Mouse (Mus musculus) CD4-positive, CD25-positive, alpha-beta regulatory T cell, adult 2 months (primary cell): ENCODE results near the gene Fa2h.

Experiments
- DNase-seq: peaks from one replicate; pipeline ENCODE4 v3.0.0-alpha.2; 2012; ENCODE audit warnings: low read depth, low spot score

Gene Fa2h

DNA sequence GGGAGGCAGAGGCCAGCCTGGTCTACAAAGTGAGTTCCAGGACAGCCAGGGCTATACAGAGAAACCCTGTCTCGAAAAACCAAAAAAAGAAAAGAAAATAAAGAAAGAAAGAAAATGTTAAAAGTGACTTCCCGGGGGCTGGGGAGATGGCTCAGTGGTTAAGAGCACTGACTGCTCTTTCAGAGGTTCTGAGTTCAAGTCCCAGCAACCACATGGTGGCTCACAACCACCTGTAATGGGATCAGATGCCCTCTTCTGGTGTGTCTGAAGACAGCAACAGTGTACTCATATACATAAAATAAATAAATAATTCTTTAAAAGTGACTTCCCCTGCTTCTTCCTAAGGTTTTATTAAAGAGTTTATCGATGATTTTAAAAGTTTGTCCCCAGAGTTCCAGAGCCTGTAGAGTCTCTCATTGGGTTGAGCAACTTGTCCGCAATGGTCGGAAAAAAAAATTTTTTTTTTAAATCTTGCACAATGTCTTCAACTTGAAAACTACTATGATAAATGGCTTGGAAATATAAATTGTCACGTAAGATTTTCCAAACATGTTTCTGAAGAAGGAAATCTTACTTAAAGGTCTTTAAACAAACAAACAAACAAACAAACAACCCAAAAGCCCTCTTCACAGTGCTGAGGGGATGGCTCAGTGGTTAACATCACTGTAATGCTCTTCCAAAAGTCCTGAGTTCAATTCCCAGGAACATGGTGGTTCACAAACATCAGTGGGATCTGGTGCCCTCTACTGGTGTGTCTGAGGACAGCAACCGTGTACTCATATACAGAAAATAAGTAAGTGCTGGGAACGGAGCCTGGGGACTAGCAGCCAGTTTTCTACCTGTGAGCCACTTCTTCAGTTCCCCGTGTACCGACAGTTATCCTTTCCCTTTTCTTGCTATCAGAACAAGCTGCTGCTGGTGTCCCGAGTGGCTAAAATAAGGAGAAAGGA, 92.8 kb downstream of the Fa2h start:
- DNase-seq = peak; percentile 49

DNA sequence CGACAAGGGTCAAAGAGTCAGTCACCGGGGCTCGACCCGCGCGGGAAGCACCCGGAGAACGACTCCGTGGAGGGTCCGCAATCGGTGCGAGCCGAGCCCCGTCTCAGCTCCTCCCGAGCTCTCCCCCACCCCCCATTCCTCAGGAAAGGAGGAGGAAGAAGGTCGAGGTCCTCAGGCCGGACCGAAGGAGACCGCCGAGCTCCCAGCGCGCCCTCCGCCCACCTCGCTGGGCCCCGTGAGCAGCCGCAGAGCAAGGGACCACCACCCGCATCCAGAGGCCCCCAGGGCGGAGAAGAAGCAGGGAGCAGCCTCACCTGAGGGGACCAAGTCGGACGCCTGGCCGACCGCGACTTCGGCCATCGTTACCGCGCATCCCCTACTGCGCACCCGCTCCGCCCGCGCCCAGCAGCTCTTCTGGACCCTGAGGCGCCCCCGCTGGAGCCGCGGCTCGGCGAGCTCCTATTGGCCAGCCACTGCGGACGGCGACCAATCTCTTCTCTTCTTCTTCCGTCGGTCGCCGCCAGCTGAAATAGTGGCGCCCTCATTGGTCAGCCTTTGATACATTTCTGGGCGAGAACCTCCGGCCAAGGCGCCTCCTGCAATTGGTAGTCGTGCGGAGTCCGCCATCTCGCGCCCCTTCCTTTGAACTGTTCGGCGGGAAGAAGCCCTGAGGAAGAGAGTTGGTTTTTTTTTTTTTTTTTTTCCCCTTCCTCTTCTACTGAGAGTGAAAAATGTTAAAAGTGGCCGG, 93.6 kb downstream of the Fa2h start, which contains the start of gene Rfwd3:
Rfwd3 (minus strand) TSS at position 402 of the 748 bp plus-strand sequence.
- peak; percentile 96 for DNase-seq

DNA sequence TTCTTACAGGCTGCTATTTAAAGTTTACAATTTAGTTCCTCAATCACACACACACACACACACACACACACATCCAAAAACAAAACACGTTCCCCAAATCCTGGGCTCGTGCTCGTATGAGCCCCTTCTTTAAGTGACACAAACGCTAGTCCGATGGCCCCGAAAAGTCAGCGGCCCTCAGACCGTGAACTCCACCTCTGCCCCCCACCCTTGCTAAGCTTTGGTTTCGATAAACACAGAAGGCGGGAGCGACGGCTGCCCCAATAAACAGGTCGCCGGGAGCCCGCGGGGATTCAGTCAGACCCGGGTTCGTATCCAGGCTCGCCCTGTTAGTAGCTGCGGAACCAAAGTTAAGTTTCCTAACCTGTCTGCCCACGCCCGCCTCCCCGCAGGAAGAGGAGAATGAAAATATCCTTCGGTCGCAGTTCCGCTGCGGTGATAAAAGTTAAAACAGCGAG, 94.2 kb downstream of the Fa2h start:
- peak; percentile 70 for DNase-seq

DNA sequence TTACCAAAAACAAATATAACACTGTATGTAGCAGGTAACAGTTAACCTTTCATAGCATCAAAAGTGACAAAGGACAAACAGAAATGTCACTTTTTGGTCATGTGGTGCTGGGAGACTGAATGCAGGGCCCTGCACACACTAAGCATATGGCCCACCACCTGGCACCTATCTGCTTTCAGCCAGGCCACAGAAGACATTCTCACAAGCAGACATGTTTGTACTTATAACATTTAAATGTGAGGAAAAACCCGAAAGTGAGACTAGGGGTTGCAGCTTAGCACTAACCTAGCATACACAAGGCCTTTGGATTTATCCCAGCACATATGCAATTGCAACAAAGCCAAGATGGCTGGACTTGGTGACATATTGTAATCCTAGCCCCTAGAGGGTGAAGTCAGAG, 95.6 kb downstream of the Fa2h start:
- DNase-seq = no peak
